Mouse (Mus musculus) ES-Bruce4 (cell line): ENCODE results near the gene Hormad2.

ENCODE experiments used
- CTCF ChIP-seq: IDR thresholded peaks from one replicate; pipeline ENCODE4 v1.8.1; 2011; ENCODE audit warnings: low read depth, low read length
- EP300 ChIP-seq: IDR thresholded peaks from 2 replicates; pipeline ENCODE4 v1.6.1; 2011; ENCODE audit warnings: low read depth, low read length; ENCODE audit not compliant: insufficient read depth

DNA sequence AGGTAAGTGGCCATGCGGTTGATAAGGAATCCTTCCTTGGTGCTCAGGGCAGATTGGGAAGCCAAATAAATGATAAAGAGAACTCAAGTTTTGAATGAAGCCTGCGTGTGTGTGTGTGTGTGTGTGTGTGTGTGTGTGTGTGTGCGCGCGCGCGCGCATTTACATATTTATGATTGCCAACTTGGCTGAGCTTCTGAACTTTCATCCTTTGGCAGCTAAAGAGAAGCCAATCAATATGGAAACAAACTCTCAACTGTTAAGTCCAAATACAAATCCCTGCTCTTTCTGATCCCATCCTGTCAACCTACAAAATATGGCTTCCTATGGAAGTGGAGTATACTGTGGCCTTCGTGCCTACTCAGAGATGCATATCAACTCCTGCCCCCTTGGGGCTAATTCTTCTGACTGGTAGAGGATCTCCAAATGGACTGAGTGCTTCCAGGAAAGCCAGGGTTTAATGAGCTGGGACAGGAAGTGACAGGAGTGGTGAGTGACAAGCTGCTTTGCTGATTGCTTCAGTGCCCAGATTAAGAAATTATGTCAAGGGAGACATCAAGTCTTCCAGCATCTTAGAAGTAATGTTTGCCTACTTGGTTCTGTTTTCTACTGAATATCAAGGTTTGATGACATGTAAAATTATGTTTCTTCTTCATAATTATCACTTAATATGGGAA lies 5.4 kb upstream of the Hormad2 start:
- TF ChIP-seq CTCF: no peak
- TF ChIP-seq EP300: no peak
